8 mouse cellular contexts compared by ENCODE assay signal in genomic region chr12:86941734-86942486, GRCm38 (mm10). TPM values are rescaled to one million over a fixed set of nuclear protein-coding genes. Genes with fewer than 3 reads are reported as not detected.
DNase-seq lines count a peak whose midpoint lies in the region; ATAC-seq lines count a peak whose summit lies in the region.

No protein-coding gene starts in this region.

- 16% methylated on average over 5 of the region's 5 CpGs for WGBS in forebrain, embryonic 12.5 days

- peak; percentile 36 for DNase-seq in 3134 (ENCODE audit: extremely low read depth, insufficient read length, low spot score)
- peak; percentile 49 for DNase-seq in CD4-positive helper T cell, adult 2 months (ENCODE audit: low read depth, low spot score)
- peak; percentile 66 for DNase-seq in lung, postnatal 36 days
- DNase-seq in urinary bladder, adult 2 months (ENCODE audit: low spot score) = no peak
- no peak for DNase-seq in ovary, postnatal 10 days (ENCODE audit: low spot score)
- DNase-seq in kidney, postnatal 25 days = no peak
- DNase-seq in frontal cortex, postnatal 14 days (ENCODE audit: low spot score in 2 of 2) = no peak

- H3K4me3 ChIP-seq in forebrain, embryonic 12.5 days (replicated peaks) = no peak overlapping the region

- no peaks in the 10 kb centered on the region for H3K36me3 ChIP-seq in forebrain, embryonic 12.5 days (replicated peaks)

- H3K9ac ChIP-seq in forebrain, embryonic 12.5 days = 0 out of 2 replicates have a peak overlapping the region, but pooled peaks have one; percentile 17

- H3K9me3 ChIP-seq in forebrain, embryonic 12.5 days = no peaks in the 10 kb centered on the region

- H3K27ac ChIP-seq in forebrain, embryonic 12.5 days = peak overlapping the region; percentile 95

- peaks cover 42% of the 10 kb centered on the region for H3K4me1 ChIP-seq in forebrain, embryonic 12.5 days

- peak overlapping the region; percentile 25 for H3K4me2 ChIP-seq in forebrain, embryonic 12.5 days

- H3K27me3 ChIP-seq in forebrain, embryonic 12.5 days = no peaks in the 10 kb centered on the region

- peak; percentile 78 for ATAC-seq in forebrain, embryonic 12.5 days (ENCODE audit: low FRiP score)

RNA-seq across cellular contexts. Expression of gene Cipc, which starts 4.9 kb away (rescaled TPM):
- polyA plus RNA-seq in forebrain, embryonic 12.5 days (2016; fragmentation: Nextera tagmentation; extraction: Ambion mirVana) = 49.5 and 51.4 TPM in 2 replicates
- polyA plus RNA-seq in urinary bladder, adult 2 months (2012; rRNA removed) = 46.4 and 52.3 TPM in 2 replicates

RNA-seq across cellular contexts. Expression of gene Zdhhc22, which starts 48.3 kb away (rescaled TPM):
- 1.1 and 1.6 TPM in 2 replicates for polyA plus RNA-seq in forebrain, embryonic 12.5 days (2016; fragmentation: Nextera tagmentation; extraction: Ambion mirVana)
- polyA plus RNA-seq in urinary bladder, adult 2 months (2012; rRNA removed) = not detected in 2 replicates

RNA-seq across cellular contexts. Expression of gene Irf2bpl, which starts 57.3 kb away (rescaled TPM):
- polyA plus RNA-seq in forebrain, embryonic 12.5 days (2016; fragmentation: Nextera tagmentation; extraction: Ambion mirVana) = 74.8 and 81.9 TPM in 2 replicates
- 29.6 and 38.2 TPM in 2 replicates for polyA plus RNA-seq in urinary bladder, adult 2 months (2012; rRNA removed)

Comparison
In these comparisons a context has a peak if more than half of its experiments do, and no peak if none do; other contexts are left out.
1. DNase-seq: peak in 3134 (single experiment), CD4-positive helper T cell, adult 2 months (single experiment) and lung, postnatal 36 days (single experiment); none in urinary bladder, adult 2 months (single experiment), ovary, postnatal 10 days (single experiment), kidney, postnatal 25 days (0 of 2) and frontal cortex, postnatal 14 days (0 of 2).